Mouse (Mus musculus): ENCODE results near the gene C130074G19Rik.

- TF ChIP-seq CTCF (IDR thresholded peaks at IDR 0.05; ENCODE audit: control insufficient read depth, insufficient read depth, insufficient replicate concordance, low read depth, low read length): no peak
- TF ChIP-seq POLR2A (IDR thresholded peaks at IDR 0.05; ENCODE audit: control insufficient read depth, low read depth, low read length): peak; percentile 88
Measured at GRCm38 (mm10) chr1:184845111-184846071, 37.6 kb downstream of the C130074G19Rik start.
